Mouse (Mus musculus) G1E (cell line): ENCODE results near the gene Pnp2. TPM values are rescaled to one million over a fixed set of nuclear protein-coding genes. Genes with fewer than 3 reads are reported as not detected.

Source experiments
- ATAC-seq: 2 replicates; pipeline ENCODE4 v1.8.0; 2016; ENCODE audit warnings: mild to moderate bottlenecking; ENCODE audit not compliant: insufficient number of reproducible peaks, poor library complexity, low FRiP score, severe bottlenecking; ENCODE audit errors: extremely low read depth
- DNase-seq: peaks from one replicate; pipeline ENCODE4 v3.0.0; 2012; ENCODE audit warnings: low spot score
- H3K27me3 ChIP-seq: 2 replicates; pipeline ENCODE4 v1.6.1; 2012; ENCODE audit warnings: mild to moderate bottlenecking, low read length, inconsistent platforms; ENCODE audit not compliant: insufficient read depth
- H3K36me3 ChIP-seq: replicated peaks from 2 replicates; pipeline ENCODE3; 2012; ENCODE audit warnings: mild to moderate bottlenecking, inconsistent platforms
- H3K4me1 ChIP-seq: 2 replicates; pipeline ENCODE4 v1.6.1; 2012; ENCODE audit warnings: low read depth, low read length, inconsistent platforms, mixed read lengths; ENCODE audit not compliant: insufficient read depth
- H3K4me3 ChIP-seq: 2 replicates; pipeline ENCODE4 v1.5.1; 2012; ENCODE audit warnings: low read depth, mild to moderate bottlenecking, inconsistent platforms, low read length, moderate library complexity, mixed read lengths
- H3K9me3 ChIP-seq: replicated peaks from 2 replicates; pipeline ENCODE4 v1.6.1; 2012; ENCODE audit warnings: inconsistent platforms
- CTCF ChIP-seq: IDR thresholded peaks from 2 replicates; pipeline ENCODE4 v1.5.1; 2012; ENCODE audit warnings: low read depth, low read length, inconsistent platforms, mixed read lengths
- GATA1 ChIP-seq: IDR thresholded peaks from 2 replicates; pipeline ENCODE4 v1.6.1; 2012; ENCODE audit warnings: borderline replicate concordance, low read length, inconsistent platforms, mixed read lengths
- GATA2 ChIP-seq: IDR thresholded peaks from 2 replicates; pipeline ENCODE4 v1.6.1; 2012; ENCODE audit warnings: low read depth, low read length, inconsistent platforms, borderline replicate concordance
- POLR2AphosphoS5 ChIP-seq: IDR thresholded peaks from 2 replicates; pipeline ENCODE4 v1.6.1; 2012; ENCODE audit warnings: low read depth, low read length, inconsistent platforms; ENCODE audit not compliant: insufficient replicate concordance
- TAL1 ChIP-seq: conservative IDR thresholded peaks from 2 replicates; pipeline ENCODE4 v1.6.1; 2012; ENCODE audit warnings: low read depth, low read length, inconsistent platforms, mixed read lengths
- polyA plus RNA-seq: library from polyadenylated mRNA; stranded (reverse); fragments of >175 nt; gene quantifications from 2 replicates; pipeline ENCODE4 v1.2.3, GENCODE M21; 2012
- total RNA-seq, 2 experiments: library from RNA; stranded (forward) in 1 of 2; stranded (reverse) in 1 of 2; fragments of 200-1000 nt in 1 of 2; fragments of >200 nt in 1 of 2; fragmentation: Nextera tagmentation in 1 of 2; gene quantifications; 2 replicates each; pipeline ENCODE4 v1.2.3; 2014 to 2017

The Pnp2 gene
- total and polyA plus RNA-seq, 3 experiments: 1.1 to 10.2 TPM; not detected in 1

DNA sequence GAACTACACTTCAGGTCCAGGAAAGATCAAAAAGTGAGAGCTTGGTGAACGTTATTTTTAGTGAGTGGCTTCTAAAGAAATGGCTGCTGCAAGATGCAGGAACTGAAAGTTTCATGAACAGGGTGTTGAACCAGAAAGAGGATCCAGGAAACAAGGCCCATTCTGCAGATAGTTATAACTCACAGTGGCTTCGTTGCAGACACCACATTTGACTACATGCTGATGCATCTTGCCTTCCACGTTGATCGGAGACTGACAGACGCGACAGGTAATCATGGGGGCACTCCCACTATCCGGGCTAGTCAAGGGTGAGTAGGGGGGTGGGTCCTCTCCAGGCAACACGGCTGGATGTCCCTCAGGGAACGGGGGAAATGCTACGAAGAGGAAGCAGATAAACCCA, 25.8 kb upstream of the Pnp2 start:
- no peak for ATAC-seq
- Histone ChIP-seq H3K36me3 (peaks cover 49% of the 10 kb centered on the region), H3K4me3 (peak overlapping the region; percentile 98), H3K9me3 (no peaks in the 10 kb centered on the region), H3K27me3 (no peaks in the 10 kb centered on the region), H3K4me1 (peaks cover 55% of the 10 kb centered on the region)
- no peak for DNase-seq
- TF ChIP-seq TAL1 (no peak), CTCF (no peak), POLR2AphosphoS5 (no peak), GATA2 (no peak), GATA1 (no peak)

GRCm38 (mm10) chr14:50930377-50930753, 25.4 kb upstream of the Pnp2 start:
- DNase-seq (no peak), ATAC-seq (no peak)
- TF ChIP-seq GATA2 (no peak), CTCF (no peak), POLR2AphosphoS5 (no peak), TAL1 (no peak), GATA1 (no peak)
- H3K4me1 ChIP-seq: peaks cover 55% of the 10 kb centered on the region
- no peaks in the 10 kb centered on the region for H3K27me3 ChIP-seq
- peak overlapping the region; percentile 98 for H3K4me3 ChIP-seq
- peaks cover 51% of the 10 kb centered on the region for H3K36me3 ChIP-seq
- H3K9me3 ChIP-seq: no peaks in the 10 kb centered on the region

GRCm38 (mm10) chr14:50930754-50931492, 24.9 kb upstream of the Pnp2 start, which contains the start of the genes Pip4p1 and Pnp:
TSS of gene Pip4p1 (minus strand) at chr14:50930856.
TSS of gene Pnp (plus strand) at chr14:50931082.
- peak; percentile 94 for ATAC-seq
- DNase-seq: peak; percentile 92
- Histone ChIP-seq H3K27me3 (no peaks in the 10 kb centered on the region), H3K4me3 (peak within 1 kb of the TSS; percentile 98), H3K9me3 (no peaks in the 10 kb centered on the region), H3K36me3 (peaks cover 49% of the 10 kb centered on the region), H3K4me1 (peaks cover 53% of the 10 kb centered on the region)
- TF ChIP-seq GATA2 (no peak), TAL1 (no peak), GATA1 (no peak), POLR2AphosphoS5 (0 out of 2 replicates have a peak, but pooled peaks have one; percentile 44)

DNA sequence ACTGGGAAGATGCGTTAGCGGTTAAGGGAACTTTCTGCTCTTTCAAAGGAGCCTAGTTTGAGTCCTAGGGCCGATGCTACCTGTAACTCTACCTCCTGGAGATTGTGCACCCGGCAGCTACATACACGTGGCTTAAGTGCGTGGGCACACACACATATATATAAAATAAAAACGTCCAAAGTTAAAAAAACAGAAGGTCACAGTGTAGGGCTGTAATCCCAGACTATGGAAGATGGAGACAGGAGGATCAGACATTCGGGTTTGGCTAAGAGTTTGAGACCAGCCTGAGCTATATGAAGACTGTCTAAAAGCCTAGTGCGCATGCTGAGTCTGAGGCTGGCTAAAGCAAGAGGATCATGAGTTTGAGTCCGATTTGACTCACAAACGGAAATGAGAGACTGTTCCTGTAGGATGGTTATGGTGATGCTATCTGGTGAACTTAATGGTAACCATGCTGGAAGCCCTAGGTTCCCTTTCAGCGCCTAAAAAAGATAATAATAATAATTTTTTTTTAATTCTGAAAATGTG, 24.2 kb upstream of the Pnp2 start:
- no peak for TF ChIP-seq POLR2AphosphoS5
- TF ChIP-seq GATA2: no peak
- ATAC-seq (no peak), DNase-seq (no peak)
- peaks cover 45% of the 10 kb centered on the region for H3K36me3 ChIP-seq
- no peaks in the 10 kb centered on the region for H3K27me3 ChIP-seq
- H3K4me1 ChIP-seq: peaks cover 47% of the 10 kb centered on the region
- peak overlapping the region; percentile 98 for H3K4me3 ChIP-seq
- no peaks in the 10 kb centered on the region for H3K9me3 ChIP-seq

DNA sequence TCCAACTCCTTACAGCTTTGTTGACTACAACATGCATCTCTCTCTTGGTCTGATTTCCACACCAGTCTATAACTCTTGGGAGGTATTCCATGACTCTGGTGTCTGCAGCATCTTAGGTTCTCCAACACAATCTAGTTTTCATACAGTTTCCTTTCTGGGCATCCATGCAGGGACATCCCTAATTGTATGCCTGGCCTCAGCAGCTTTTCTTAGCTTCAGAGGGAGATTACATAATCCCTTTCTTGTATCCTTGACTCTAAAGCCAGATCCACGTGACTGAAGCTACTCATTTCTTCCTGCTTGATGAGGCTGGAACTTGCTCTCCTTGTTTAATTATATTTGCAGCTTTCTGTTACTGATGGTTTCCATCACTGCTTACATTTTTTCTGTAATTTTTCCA, 19.1 kb upstream of the Pnp2 start:
- no peak for ATAC-seq

DNA sequence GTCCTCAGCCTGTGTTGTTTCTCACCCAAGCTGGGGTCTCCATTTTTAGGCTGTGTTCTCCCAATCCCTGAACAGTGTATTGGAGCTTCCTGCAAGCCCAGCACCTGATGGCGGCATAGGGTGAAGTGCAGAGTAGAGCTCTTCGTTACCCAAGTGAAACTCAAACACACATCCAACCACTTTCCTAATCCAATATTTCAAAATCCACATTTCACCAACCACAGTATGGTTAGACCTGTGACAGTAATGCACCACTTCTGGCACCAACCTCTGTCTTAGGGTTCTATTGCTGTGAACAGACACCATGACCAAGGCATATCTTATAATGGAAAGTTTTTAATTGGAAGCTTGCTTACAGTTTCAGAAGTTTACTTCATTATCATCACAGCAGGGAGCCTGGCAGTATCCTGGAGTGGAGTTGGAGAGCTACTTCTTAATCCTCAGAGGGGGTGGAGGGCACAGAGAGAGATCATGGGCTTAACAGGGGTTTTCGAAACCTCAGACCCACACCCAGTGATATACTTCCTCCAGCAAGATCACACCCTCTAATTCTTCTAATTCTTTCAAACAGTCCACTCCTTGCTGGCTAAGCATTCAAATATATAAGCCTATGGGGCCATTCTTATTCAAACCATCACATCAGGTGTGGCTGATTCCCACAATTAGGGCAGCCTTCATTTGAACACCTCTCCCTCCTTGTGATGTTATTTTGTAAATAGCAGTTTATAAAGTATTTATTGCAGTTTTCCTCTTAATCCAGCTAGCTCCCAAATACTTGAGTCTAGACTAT, 17.5 kb upstream of the Pnp2 start:
- TF ChIP-seq CTCF (no peak), POLR2AphosphoS5 (no peak), GATA1 (no peak), GATA2 (no peak), TAL1 (no peak)
- H3K4me3 ChIP-seq: peak overlapping the region; percentile 55
- no peaks in the 10 kb centered on the region for H3K27me3 ChIP-seq
- no peak for DNase-seq
- H3K4me1 ChIP-seq: peaks cover 21% of the 10 kb centered on the region
- peaks cover 19% of the 10 kb centered on the region for H3K36me3 ChIP-seq
- ATAC-seq: no peak
- no peaks in the 10 kb centered on the region for H3K9me3 ChIP-seq

More for the DNA sequence above, 19.1 kb upstream of the Pnp2 start:
- no peak for TF ChIP-seq POLR2AphosphoS5
- TF ChIP-seq TAL1: no peak
- no peak for TF ChIP-seq GATA1
- TF ChIP-seq CTCF: no peak
- no peak for TF ChIP-seq GATA2
- Histone ChIP-seq H3K4me1 (peaks cover 27% of the 10 kb centered on the region), H3K9me3 (no peaks in the 10 kb centered on the region), H3K4me3 (no peak overlapping the region), H3K36me3 (peaks cover 19% of the 10 kb centered on the region), H3K27me3 (no peaks in the 10 kb centered on the region)
- DNase-seq: no peak
